Mouse (Mus musculus) thymus, adult 2 months (tissue): ENCODE measurements around the gene Dppa5a. TPM values are rescaled to one million over a fixed set of nuclear protein-coding genes. Genes with fewer than 3 reads are reported as not detected.
A peak's percentile ranks its signal among the peaks of the same experiment; 100 is the strongest.

Source experiments
- DNase-seq: peaks from one replicate; pipeline ENCODE4 v3.0.0; 2021
- H3K27ac ChIP-seq: fragments of 200-500 bp; 2 replicates; pipeline ENCODE4 v1.5.1; 2012; ENCODE audit warnings: low read length, control low read depth; ENCODE audit not compliant: control insufficient read depth, insufficient read depth
- H3K27me3 ChIP-seq: fragments of 200-500 bp; 2 replicates; pipeline ENCODE4 v1.6.1; 2012; ENCODE audit warnings: mild to moderate bottlenecking, low read length, moderate library complexity, mixed read lengths; ENCODE audit not compliant: control insufficient read depth, insufficient read depth
- H3K36me3 ChIP-seq: fragments of 200-500 bp; 2 replicates; pipeline ENCODE4 v1.6.1; 2012; ENCODE audit warnings: mild to moderate bottlenecking, low read length, moderate library complexity; ENCODE audit not compliant: control insufficient read depth, insufficient read depth
- H3K4me1 ChIP-seq: fragments of 200-500 bp; replicated peaks from 2 replicates; pipeline ENCODE4 v1.6.1; 2012; ENCODE audit warnings: low read length; ENCODE audit not compliant: control insufficient read depth, insufficient read depth
- H3K4me3 ChIP-seq: fragments of 200-500 bp; 2 replicates; pipeline ENCODE4 v1.5.1; 2012; ENCODE audit warnings: mild to moderate bottlenecking, low read length, control low read depth, moderate library complexity; ENCODE audit not compliant: control insufficient read depth, insufficient read depth
- CTCF ChIP-seq: fragments of 200-500 bp; IDR thresholded peaks from 2 replicates; pipeline ENCODE4 v1.5.1; 2012; ENCODE audit warnings: mild to moderate bottlenecking, control low read depth, low read length, moderate library complexity, borderline replicate concordance; ENCODE audit not compliant: control insufficient read depth, poor library complexity, insufficient read depth; ENCODE audit errors: extremely low read depth
- POLR2A ChIP-seq: fragments of 200-500 bp; IDR thresholded peaks from 2 replicates; pipeline ENCODE4 v1.6.1; 2012; ENCODE audit warnings: mild to moderate bottlenecking, low read length, control low read depth, moderate library complexity; ENCODE audit not compliant: control insufficient read depth, poor library complexity, insufficient read depth; ENCODE audit errors: extremely low read depth
- WGBS: fragments of 180-500 bp; shearing (Covaris S2); methylation state at CpG from one replicate; pipeline ENCODE4 v1.1.7; 2018; 5-methylcytosine and 5-hydroxymethylcytosine counted together
- polyA plus RNA-seq: library from polyadenylated mRNA; depleted of rRNA; stranded (reverse); fragments of >200 nt; gene quantifications from 2 replicates; pipeline ENCODE4 v1.2.3, GENCODE M21; 2012

The Dppa5a gene
- polyA plus RNA-seq, 1 experiment: 0.19 TPM

GRCm38 (mm10) chr9:78365850-78366544 is 2.0 kb downstream of the Dppa5a start:
- no peaks in the 10 kb centered on the region for H3K36me3 ChIP-seq
- H3K4me3 ChIP-seq: no peak overlapping the region
- no peak for DNase-seq
- no peaks in the 10 kb centered on the region for H3K27me3 ChIP-seq
- H3K27ac ChIP-seq: no peak overlapping the region
- TF ChIP-seq CTCF: no peak
- TF ChIP-seq POLR2A: no peak
- H3K4me1 ChIP-seq: 0 out of 2 replicates have a peak, but pooled peaks cover 4% of the 10 kb centered on the region
- WGBS: 52% methylated on average over 13 of the region's 13 CpGs

- H3K27me3 ChIP-seq: no peaks in the 10 kb centered on the region
- 96% methylated on average over 6 of the region's 6 CpGs for WGBS
- H3K4me3 ChIP-seq: no peak overlapping the region
- TF ChIP-seq POLR2A (no peak), CTCF (no peak)
- H3K4me1 ChIP-seq: 0 out of 2 replicates have a peak, but pooled peaks cover 4% of the 10 kb centered on the region
- H3K27ac ChIP-seq: no peak overlapping the region
- DNase-seq: no peak
- H3K36me3 ChIP-seq: no peaks in the 10 kb centered on the region
These were observed 3.3 kb downstream of the Dppa5a start for GRCm38 (mm10) chr9:78364701-78365100.

- no peak for DNase-seq
- H3K27me3 ChIP-seq: no peaks in the 10 kb centered on the region
- H3K4me3 ChIP-seq: no peak overlapping the region
- WGBS: 5% methylated on average over 6 of the region's 6 CpGs
- H3K4me1 ChIP-seq: 0 out of 2 replicates have a peak, but pooled peaks cover 4% of the 10 kb centered on the region
- no peak for TF ChIP-seq CTCF
- TF ChIP-seq POLR2A: no peak
- H3K27ac ChIP-seq: no peak overlapping the region
- H3K36me3 ChIP-seq: no peaks in the 10 kb centered on the region
These were observed 4.6 kb downstream of the Dppa5a start for GRCm38 (mm10) chr9:78363374-78363773.

GRCm38 (mm10) chr9:78360484-78360872 is 7.5 kb downstream of the Dppa5a start:
- Histone ChIP-seq H3K36me3 (no peaks in the 10 kb centered on the region), H3K27me3 (no peaks in the 10 kb centered on the region), H3K27ac (no peak overlapping the region), H3K4me3 (no peak overlapping the region), H3K4me1 (0 out of 2 replicates have a peak, but pooled peaks cover 4% of the 10 kb centered on the region)
- WGBS: 78% methylated on average over 2 of the region's 2 CpGs
- no peak for TF ChIP-seq CTCF
- TF ChIP-seq POLR2A: no peak
- DNase-seq: no peak

- Histone ChIP-seq H3K4me3 (no peak overlapping the region), H3K27ac (no peak overlapping the region), H3K27me3 (no peaks in the 10 kb centered on the region), H3K4me1 (0 out of 2 replicates have a peak, but pooled peaks cover 4% of the 10 kb centered on the region), H3K36me3 (no peaks in the 10 kb centered on the region)
- WGBS: 90% methylated on average over 6 of the region's 6 CpGs
- no peak for DNase-seq
- TF ChIP-seq POLR2A: no peak
- TF ChIP-seq CTCF: no peak
These were observed 8.1 kb downstream of the Dppa5a start for GRCm38 (mm10) chr9:78359750-78360483.

- no peak for TF ChIP-seq CTCF
- TF ChIP-seq POLR2A: no peak
- 16% methylated on average over 9 of the region's 9 CpGs for WGBS
- 0 out of 2 replicates have a peak, but pooled peaks cover under 1% of the 10 kb centered on the region for H3K4me1 ChIP-seq
- no peak overlapping the region for H3K4me3 ChIP-seq
- no peaks in the 10 kb centered on the region for H3K36me3 ChIP-seq
- no peaks in the 10 kb centered on the region for H3K27me3 ChIP-seq
- peak; percentile 60 for DNase-seq
- no peak overlapping the region for H3K27ac ChIP-seq
These were observed 9.9 kb downstream of the Dppa5a start for GRCm38 (mm10) chr9:78358053-78358452.
